Mouse (Mus musculus) layer of hippocampus, adult 2 months (tissue): ENCODE measurements around the gene Olfr596. TPM values are rescaled to one million over a fixed set of nuclear protein-coding genes. Genes with fewer than 3 reads are reported as not detected.
"Not testable (repeated sequence)": the region's sequence is repeated elsewhere in the genome, so short reads cannot be mapped to it uniquely, and the experiment has no call there.

Experiments
- DNase-seq, 2 experiments: peaks; one replicate each; pipeline ENCODE4 v3.0.0; 2022; ENCODE audit warnings: low spot score in 2 of 2
- H3K27ac ChIP-seq: fragments of 200-600 bp; 2 replicates; pipeline ENCODE4 v1.8.1; 2022
- H3K4me3 ChIP-seq: fragments of 200-600 bp; 2 replicates; pipeline ENCODE4 v1.8.1; 2022; ENCODE audit warnings: mild to moderate bottlenecking
- CTCF ChIP-seq: fragments of 200-600 bp; conservative IDR thresholded peaks from 2 replicates; pipeline ENCODE4 v1.8.1; 2022; ENCODE audit warnings: antibody characterized with exemption, mild to moderate bottlenecking, moderate library complexity
- long read RNA-seq, 2 experiments: library from polyadenylated mRNA; stranded (forward); transcript quantifications; one replicate each; pipeline ENCODE4 v2.0.0; 2021; ENCODE audit warnings: borderline mapping rate in 2 of 2
- microRNA-seq, 2 experiments: library from miRNA; unstranded; fragments of <30 nt; microRNA quantifications; one replicate each; pipeline ENCODE4 v1.2.0; 2021
- total RNA-seq, 2 experiments: library from RNA; stranded (reverse); gene quantifications; 2 replicates each; pipeline ENCODE4 v1.2.3; 2021

Olfr596 gene
- not detected for total RNA-seq
- long read RNA-seq, experiment 1: 0 reads
- long read RNA-seq, experiment 2: 0 reads

GRCm38 (mm10) chr7:103305348-103305747, at the start of gene Olfr596:
Gene Olfr596, plus strand, starts transcription at chr7:103305648.
- DNase-seq, H3K27ac ChIP-seq, H3K4me3 ChIP-seq: not testable (repeated sequence)

GRCm38 (mm10) chr7:103316015-103316414, 10.6 kb downstream of the Olfr596 start, which contains the start of gene Olfr597:
Gene Olfr597, plus strand, starts transcription at chr7:103316315.
- not testable (repeated sequence) for H3K27ac ChIP-seq, H3K4me3 ChIP-seq, DNase-seq

GRCm38 (mm10) chr7:103323268-103323667, 17.8 kb downstream of the Olfr596 start, which contains the start of gene Olfr598:
Gene Olfr598, plus strand, starts transcription at chr7:103323568.
- no peak within 1 kb of the TSS for H3K4me3 ChIP-seq
- no peak within 1 kb of the TSS for H3K27ac ChIP-seq
- TF ChIP-seq CTCF: no peak
- DNase-seq: no peak

- no peak within 1 kb of the TSS for H3K27ac ChIP-seq
- DNase-seq: no peak
- TF ChIP-seq CTCF: no peak
- no peak within 1 kb of the TSS for H3K4me3 ChIP-seq
Measured at GRCm38 (mm10) chr7:103335617-103336016, 30.2 kb downstream of the Olfr596 start, which contains the start of gene Olfr599. Gene Olfr599, plus strand, starts transcription at chr7:103335917.

GRCm38 (mm10) chr7:103349569-103349968, 44.1 kb downstream of the Olfr596 start, which contains the start of gene Olfr600:
Gene Olfr600, minus strand, starts transcription at chr7:103349669.
- no peak within 1 kb of the TSS for H3K27ac ChIP-seq
- DNase-seq: no peak
- H3K4me3 ChIP-seq: no peak within 1 kb of the TSS

More at GRCm38 (mm10) chr7:103349569-103349968, 44.1 kb downstream of the Olfr596 start, which contains the start of gene Olfr600:
- TF ChIP-seq CTCF: no peak

Small RNA genes within 50 kb of the gene (microRNA-seq; reads per million reads assigned to microRNA genes)
- gene Gm23550: 0 reads per million in 2 experiments
- 0 reads per million in 2 experiments for gene Gm25171

Other genes with a start within 250 kb of the Olfr596 start
- not detected for gene Olfr584, start 223.8 kb upstream of the Olfr596 start, total RNA-seq
- not detected for gene Olfr585, start 207.9 kb upstream of the Olfr596 start, total RNA-seq
- gene Olfr586, start 180.0 kb upstream of the Olfr596 start, total RNA-seq: not detected
- gene Olfr588-ps1, start 164.8 kb upstream of the Olfr596 start, total RNA-seq: not detected
- not detected for gene Olfr589, start 149.3 kb upstream of the Olfr596 start, total RNA-seq
- gene Olfr591, start 127.3 kb upstream of the Olfr596 start, total RNA-seq: not detected
- not detected for gene Olfr592, start 120.8 kb upstream of the Olfr596 start, total RNA-seq
- gene Olfr593, start 93.8 kb upstream of the Olfr596 start, total RNA-seq: not detected
- not detected for gene Olfr594, start 88.7 kb upstream of the Olfr596 start, total RNA-seq
- not detected for gene Usp17ld, start 53.1 kb upstream of the Olfr596 start, total RNA-seq
- gene Olfr597, start 10.7 kb downstream of the Olfr596 start, total RNA-seq: not detected
- gene Olfr598, start 17.9 kb downstream of the Olfr596 start, total RNA-seq: not detected
- gene Olfr599, start 30.3 kb downstream of the Olfr596 start, total RNA-seq: not detected
- not detected for gene Olfr600, start 44.0 kb downstream of the Olfr596 start, total RNA-seq
- gene Olfr601, start 57.0 kb downstream of the Olfr596 start, total RNA-seq: not detected
- gene Olfr603, start 80.5 kb downstream of the Olfr596 start, total RNA-seq: not detected
- gene Usp17lc, start 109.4 kb downstream of the Olfr596 start, total RNA-seq: not detected
- not detected for gene Olfr605, start 139.8 kb downstream of the Olfr596 start, total RNA-seq
- not detected for gene Olfr606, start 143.4 kb downstream of the Olfr596 start, total RNA-seq
- not detected for gene Olfr607, start 158.5 kb downstream of the Olfr596 start, total RNA-seq
- gene Olfr608, start 164.2 kb downstream of the Olfr596 start, total RNA-seq: not detected
- gene Olfr609, start 192.4 kb downstream of the Olfr596 start, total RNA-seq: not detected
- not detected for gene Olfr610, start 206.5 kb downstream of the Olfr596 start, total RNA-seq
- not detected for gene Olfr611, start 215.2 kb downstream of the Olfr596 start, total RNA-seq
- gene Olfr612, start 237.1 kb downstream of the Olfr596 start, total RNA-seq: not detected
- not detected for gene Olfr613, start 242.4 kb downstream of the Olfr596 start, total RNA-seq